Comparison of ENCODE assay signal across 7 mouse cellular contexts in the genomic region with DNA sequence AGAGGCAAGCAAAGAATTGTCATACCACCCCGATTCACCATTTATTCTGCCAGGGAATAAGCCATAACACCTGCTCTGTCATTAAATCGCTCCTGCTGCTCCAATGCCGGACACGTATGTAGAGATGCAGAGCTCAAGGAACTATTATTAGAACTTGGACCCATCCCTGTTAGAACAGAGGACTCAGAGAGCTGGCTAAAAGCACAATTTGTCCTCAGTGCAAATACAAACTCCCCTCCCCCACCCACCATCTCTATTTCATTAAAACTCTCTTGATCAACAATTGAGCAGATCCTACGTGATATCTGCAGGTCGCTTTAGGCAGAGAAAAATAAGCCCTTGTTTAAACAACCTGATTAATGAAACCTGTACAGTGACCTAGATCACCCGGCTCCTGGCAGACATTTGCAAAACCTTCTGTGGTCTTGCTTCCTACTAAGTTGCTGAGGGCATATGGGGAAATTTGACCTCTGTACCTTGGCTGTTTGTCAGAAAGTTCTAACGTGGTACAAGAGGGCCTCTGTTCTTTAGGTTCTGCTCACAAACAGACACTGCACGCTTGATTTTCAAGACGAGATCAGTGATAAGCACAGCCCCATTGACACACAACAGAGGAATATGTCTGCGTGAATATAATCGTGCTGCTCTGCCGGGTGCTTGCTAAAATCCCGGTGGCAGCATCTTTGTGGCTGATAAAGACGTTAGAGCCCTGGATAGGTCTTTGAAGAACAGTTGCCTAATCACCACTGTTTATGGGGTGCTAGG. TPM values are rescaled to one million over a fixed set of nuclear protein-coding genes. Genes with fewer than 3 reads are reported as not detected.
DNase-seq lines count a peak whose midpoint lies in the region; ATAC-seq and TF ChIP-seq lines count a peak whose summit lies in the region.

No protein-coding gene starts in this region.

- peak overlapping the region; percentile 29; the same call in 1 of the 2 replicates for H3K4me2 ChIP-seq in CH12.LX (ENCODE audit: insufficient read depth, low read depth, poor library complexity, severe bottlenecking)
- H3K4me2 ChIP-seq in heart, embryonic 13.5 days = peak overlapping the region; percentile 92
- peak overlapping the region; percentile 77 for H3K4me2 ChIP-seq in kidney, postnatal 0 days (ENCODE audit: low read length)

- dilution Hi-C loops in CH12.LX (cut with MboI; ENCODE audit: extremely low pct_ligation_motif_present, extremely low pct_unique_long_range_greater_than_20kb, low sequenced_read_pairs) = no loop called here

- peaks cover 5 to 25% of the 10 kb centered on the region in 2 experiments; a peak in 3 of 4 replicates for H3K4me1 ChIP-seq in CH12.LX (ENCODE audit: control insufficient read depth in 1 of 2, insufficient read depth in 2 of 2)
- H3K4me1 ChIP-seq in heart, embryonic 13.5 days = peaks cover 31% of the 10 kb centered on the region
- H3K4me1 ChIP-seq in kidney, postnatal 0 days (replicated peaks; ENCODE audit: insufficient read depth, low read length) = peaks cover 3% of the 10 kb centered on the region; the same call in 1 of the 2 replicates

- peak overlapping the region; percentile 50 for H3K27ac ChIP-seq in CH12.LX (ENCODE audit: insufficient read depth, low read depth)
- peak overlapping the region; percentile 71 for H3K27ac ChIP-seq in heart, embryonic 13.5 days (replicated peaks)
- H3K27ac ChIP-seq in kidney, postnatal 0 days = peak overlapping the region; percentile 54

- H3K79me2 ChIP-seq in CH12.LX (replicated peaks; ENCODE audit: control insufficient read depth, extremely low read depth, insufficient read depth, poor library complexity, severe bottlenecking) = peaks cover 23% of the 10 kb centered on the region

- no peak overlapping the region for H3K4me3 ChIP-seq in CH12.LX (replicated peaks in 1 of 3; ENCODE audit: low read depth in 2 of 3, low read length in 2 of 3, poor library complexity in 1 of 3)
- peak overlapping the region; percentile 90 for H3K4me3 ChIP-seq in heart, embryonic 13.5 days
- 0 out of 2 replicates have a peak overlapping the region, but pooled peaks have one; percentile 0 for H3K4me3 ChIP-seq in kidney, postnatal 0 days (replicated peaks; ENCODE audit: low read depth, low read length)

- no peak for DNase-seq in CH12.LX (ENCODE audit: extremely low read depth)
- peak; percentile 74 for DNase-seq in NIH3T3 (ENCODE audit: low read depth)
- peak; percentile 69 for DNase-seq in embryo, embryonic 10.5 days (ENCODE audit: low spot score)
- peak; percentile 51 for DNase-seq in kidney, postnatal 0 days (ENCODE audit: low spot score)
- DNase-seq in lung, postnatal 4 days = peak; percentile 26 to 32
- peak; percentile 82 for DNase-seq in yolk sac, embryonic 10.5 days (ENCODE audit: low spot score)

- TF ChIP-seq POLR2A in CH12.LX (IDR thresholded peaks at IDR 0.05; ENCODE audit: low read depth, low read length) = no peak

- TF ChIP-seq EP300 in CH12.LX (IDR thresholded peaks at IDR 0.05; ENCODE audit: low read length) = no peak

- no peak for TF ChIP-seq RAD21 in CH12.LX (IDR thresholded peaks at IDR 0.05; ENCODE audit: low read depth, low read length)

- ATAC-seq in heart, embryonic 13.5 days (ENCODE audit: extremely low read depth, insufficient number of reproducible peaks, low FRiP score, low TSS enrichment) = no peak
- no peak for ATAC-seq in kidney, postnatal 0 days (replicated peaks; ENCODE audit: low FRiP score, low read depth)

- no peaks in the 10 kb centered on the region for H3K27me3 ChIP-seq in CH12.LX (replicated peaks)
- no peaks in the 10 kb centered on the region for H3K27me3 ChIP-seq in heart, embryonic 13.5 days (replicated peaks)
- no peaks in the 10 kb centered on the region for H3K27me3 ChIP-seq in kidney, postnatal 0 days (ENCODE audit: insufficient read depth, low read length)

- in situ Hi-C loops in CH12.LX (cut with MboI; ENCODE audit: low pct_ligation_motif_present, low pct_unique_long_range_greater_than_20kb, low sequenced_read_pairs) = loop anchor here (10.0 kb wide), 2 partner anchors 183 to 383 kb away; no protein-coding TSS in a partner anchor

- TF ChIP-seq CTCF in CH12.LX (conservative IDR thresholded peaks at IDR 0.05 in 1 of 2, IDR thresholded peaks at IDR 0.05 in 1 of 2; ENCODE audit: low read depth in 2 of 2, low read length in 2 of 2) = no peak
- TF ChIP-seq CTCF in kidney, postnatal 0 days (IDR thresholded peaks at IDR 0.05; ENCODE audit: low read depth) = no peak

- no peak overlapping the region for H3K9ac ChIP-seq in CH12.LX (ENCODE audit: insufficient read depth, low read depth)
- peak overlapping the region; percentile 50 for H3K9ac ChIP-seq in heart, embryonic 13.5 days
- no peak overlapping the region for H3K9ac ChIP-seq in kidney, postnatal 0 days (ENCODE audit: low read depth, low read length)

- H3K9me3 ChIP-seq in CH12.LX (replicated peaks; ENCODE audit: low read length) = no peaks in the 10 kb centered on the region
- H3K9me3 ChIP-seq in heart, embryonic 13.5 days = no peaks in the 10 kb centered on the region
- no peaks in the 10 kb centered on the region for H3K9me3 ChIP-seq in kidney, postnatal 0 days (replicated peaks; ENCODE audit: low read length)

- WGBS in heart, embryonic 13.5 days = 14% methylated on average over 15 of the region's 15 CpGs
- WGBS in kidney, postnatal 0 days = 8% methylated on average over 15 of the region's 15 CpGs

- H3K36me3 ChIP-seq in CH12.LX (replicated peaks in 1 of 2; ENCODE audit: control insufficient read depth in 1 of 2, insufficient read depth in 1 of 2, low read length in 1 of 2) = peaks cover 11 to 22% of the 10 kb centered on the region in 2 experiments
- peaks cover 3% of the 10 kb centered on the region for H3K36me3 ChIP-seq in heart, embryonic 13.5 days
- H3K36me3 ChIP-seq in kidney, postnatal 0 days (ENCODE audit: insufficient read depth, low read length) = no peaks in the 10 kb centered on the region

TF ChIP-seq in CH12.LX, 34 proteins besides CTCF, POLR2A, EP300 and RAD21:
- 0 out of 2 replicates have a peak, but pooled peaks have one; percentile 60 for TF ChIP-seq CHD2 (IDR thresholded peaks at IDR 0.05; ENCODE audit: low read length)
- no peak for TF ChIP-seq ETS1 (conservative IDR thresholded peaks at IDR 0.05; ENCODE audit: low read depth, low read length)
- no peak for TF ChIP-seq MAZ (IDR thresholded peaks at IDR 0.05; ENCODE audit: low read depth, low read length)

RNA-seq across cellular contexts. Expression of a gene that starts 4.3 kb away (rescaled TPM):
- 25.3 and 28.6 TPM in 2 replicates for total RNA-seq in CH12.LX (2012; rRNA removed)
- total RNA-seq in CH12.LX (2014; rRNA removed) = 22.6 and 23.7 TPM in 2 replicates
- polyA plus RNA-seq in CH12.LX (2012; ENCODE audit: insufficient read length, low read depth) = 119 and 149 TPM in 2 replicates
- polyA plus RNA-seq in heart, embryonic 13.5 days (2015; fragmentation: Nextera tagmentation; extraction: Ambion mirVana) = 28.2 and 28.9 TPM in 2 replicates
- polyA plus RNA-seq in kidney, postnatal 0 days (2015; fragmentation: Nextera tagmentation; extraction: Ambion mirVana) = 86.1 and 94.8 TPM in 2 replicates

Comparison
In these comparisons a context has a peak if more than half of its experiments do, and no peak if none do; other contexts are left out.
1. H3K4me2 ChIP-seq: peak in every context shown above with its lines; median percentile 92 in heart, embryonic 13.5 days; 77 in kidney, postnatal 0 days; 29 in CH12.LX.
2. H3K4me3 ChIP-seq: peak in heart, embryonic 13.5 days (single experiment) and kidney, postnatal 0 days (single experiment); none in CH12.LX (0 of 3).
3. Peak in every context shown above with its lines, with median percentiles within 50 percentile points of each other: H3K27ac ChIP-seq.